Mouse (Mus musculus) neural tube, embryonic 13.5 days (tissue): ENCODE data around the gene Pax3. TPM values are rescaled to one million over a fixed set of nuclear protein-coding genes. Genes with fewer than 3 reads are reported as not detected.

Experiments
- ATAC-seq: fragments of 200-750 bp; cut with Nextera tagmentation; 2 replicates; pipeline ENCODE4 v1.8.0; 2017; ENCODE audit warnings: low read depth, mild to moderate bottlenecking, moderate TSS enrichment, moderate library complexity
- H3K27ac ChIP-seq: fragments of 300-500 bp; sonication (generic); replicated peaks from 2 replicates; pipeline ENCODE4 v1.5.1; 2015; ENCODE audit warnings: moderate library complexity, mild to moderate bottlenecking, inconsistent platforms
- H3K27me3 ChIP-seq: fragments of 300-500 bp; sonication (generic); 2 replicates; pipeline ENCODE4 v1.6.1; 2015; ENCODE audit warnings: mild to moderate bottlenecking, inconsistent platforms
- H3K36me3 ChIP-seq: fragments of 300-500 bp; sonication (generic); 2 replicates; pipeline ENCODE4 v1.6.1; 2015; ENCODE audit warnings: mild to moderate bottlenecking, inconsistent platforms
- H3K4me1 ChIP-seq: fragments of 300-500 bp; sonication (generic); replicated peaks from 2 replicates; pipeline ENCODE4 v1.6.1; 2015; ENCODE audit warnings: inconsistent platforms
- H3K4me2 ChIP-seq: fragments of 300-500 bp; sonication (generic); 2 replicates; pipeline ENCODE4 v1.6.1; 2015; ENCODE audit warnings: inconsistent platforms, mild to moderate bottlenecking, moderate library complexity
- H3K4me3 ChIP-seq: fragments of 300-500 bp; sonication (generic); 2 replicates; pipeline ENCODE4 v1.5.1; 2015; ENCODE audit warnings: mild to moderate bottlenecking, inconsistent platforms
- H3K9ac ChIP-seq: fragments of 300-500 bp; sonication (generic); 2 replicates; pipeline ENCODE4 v1.6.1; 2015; ENCODE audit warnings: moderate library complexity, mild to moderate bottlenecking, inconsistent platforms
- H3K9me3 ChIP-seq: fragments of 300-500 bp; sonication (generic); 2 replicates; pipeline ENCODE4 v1.6.1; 2016; ENCODE audit warnings: inconsistent platforms
- WGBS: fragments of 180-500 bp; shearing (Covaris S2); methylation state at CpG from one replicate; pipeline ENCODE4 v1.1.7; 2015; 5-methylcytosine and 5-hydroxymethylcytosine counted together
- polyA plus RNA-seq: library from polyadenylated mRNA; unstranded; fragments of >200 nt; fragmentation: Nextera tagmentation; extraction: Ambion mirVana; gene quantifications from 2 replicates; pipeline ENCODE4 v1.2.1, GENCODE M21; 2015

Gene Pax3
- polyA plus RNA-seq, 1 experiment from 2014 or later, result 12.9 TPM

DNA sequence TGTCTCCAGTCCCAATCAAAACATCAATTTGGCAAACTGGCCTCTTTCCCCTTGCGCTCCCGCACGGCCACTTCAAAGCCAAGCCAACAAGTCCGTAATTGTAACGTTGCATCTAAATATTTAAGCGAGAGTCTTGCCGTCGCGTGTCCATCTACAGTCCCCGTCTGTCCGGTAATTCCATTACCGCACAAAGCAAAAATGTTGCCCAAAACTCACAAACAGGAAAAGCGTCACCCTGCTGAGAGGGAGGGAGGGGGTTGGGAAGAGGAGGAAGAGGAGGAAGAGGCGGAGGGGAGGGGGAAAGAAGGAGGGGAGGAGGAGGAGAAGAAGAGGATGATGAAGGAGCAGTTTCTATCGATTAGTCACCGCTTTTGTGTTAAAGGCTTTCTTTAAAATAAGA lies 7.9 kb downstream of the Pax3 start:
- Histone ChIP-seq H3K27ac (peak overlapping the region; percentile 89), H3K9ac (peak overlapping the region; percentile 66), H3K4me1 (peaks cover 54% of the 10 kb centered on the region), H3K36me3 (no peaks in the 10 kb centered on the region), H3K9me3 (no peaks in the 10 kb centered on the region), H3K4me2 (peak overlapping the region; percentile 74), H3K4me3 (peak overlapping the region; percentile 44), H3K27me3 (peaks cover 84% of the 10 kb centered on the region)
- ATAC-seq, result no peak
- under 1% methylated on average over 16 of the region's 16 CpGs for WGBS

DNA sequence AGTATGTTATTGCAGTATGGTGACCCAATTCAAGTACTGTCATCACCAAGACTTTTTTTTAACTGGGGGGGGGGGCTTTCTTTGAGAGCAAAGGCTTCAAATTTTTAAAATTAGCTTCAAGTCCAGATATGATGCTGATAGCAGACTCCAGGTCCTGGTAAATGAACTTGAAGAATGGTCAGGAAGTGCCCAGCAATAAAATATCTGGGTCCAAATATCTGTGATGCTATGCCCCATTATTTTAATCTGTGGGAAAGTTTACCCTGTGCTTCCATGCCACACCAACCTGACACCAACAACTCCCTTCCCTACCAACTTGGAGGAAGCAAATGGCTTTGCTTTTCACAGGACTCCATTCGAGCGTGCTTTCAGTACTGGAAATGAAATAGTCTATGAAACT lies 8.6 kb downstream of the Pax3 start:
- Histone ChIP-seq H3K4me1 (peaks cover 48% of the 10 kb centered on the region), H3K27ac (no peak overlapping the region), H3K9me3 (no peaks in the 10 kb centered on the region), H3K36me3 (no peaks in the 10 kb centered on the region), H3K9ac (peak overlapping the region; percentile 41; the same call in 1 of the 2 replicates), H3K4me3 (peak overlapping the region; percentile 44), H3K4me2 (peak overlapping the region; percentile 74), H3K27me3 (peaks cover 80% of the 10 kb centered on the region)
- 0% methylated on average over 2 of the region's 2 CpGs for WGBS
- no peak for ATAC-seq

DNA sequence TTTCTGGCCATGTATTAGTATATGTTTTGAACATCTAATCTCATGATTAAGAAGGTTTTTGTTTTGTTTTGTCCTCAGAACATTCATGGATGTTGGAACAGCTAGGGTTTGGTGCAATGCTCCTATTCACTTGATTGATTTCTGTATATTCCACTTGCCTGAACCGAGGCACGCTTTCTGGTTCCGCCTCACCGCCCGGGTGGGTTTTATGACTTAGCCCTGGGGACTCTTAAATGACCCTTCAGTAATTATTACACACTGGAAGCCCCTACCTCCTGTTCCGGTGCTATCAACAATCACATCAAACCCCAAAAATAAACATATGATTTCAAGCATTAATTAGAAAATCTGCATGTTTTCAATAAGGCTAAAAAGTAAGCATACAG lies 9.2 kb downstream of the Pax3 start:
- Histone ChIP-seq H3K4me2 (peak overlapping the region; percentile 74), H3K9me3 (no peaks in the 10 kb centered on the region), H3K27ac (no peak overlapping the region), H3K4me1 (peaks cover 44% of the 10 kb centered on the region), H3K4me3 (peak overlapping the region; percentile 11), H3K36me3 (no peaks in the 10 kb centered on the region), H3K27me3 (peaks cover 81% of the 10 kb centered on the region), H3K9ac (no peak overlapping the region)
- ATAC-seq, result no peak
- 2% methylated on average over 6 of the region's 6 CpGs for WGBS

DNA sequence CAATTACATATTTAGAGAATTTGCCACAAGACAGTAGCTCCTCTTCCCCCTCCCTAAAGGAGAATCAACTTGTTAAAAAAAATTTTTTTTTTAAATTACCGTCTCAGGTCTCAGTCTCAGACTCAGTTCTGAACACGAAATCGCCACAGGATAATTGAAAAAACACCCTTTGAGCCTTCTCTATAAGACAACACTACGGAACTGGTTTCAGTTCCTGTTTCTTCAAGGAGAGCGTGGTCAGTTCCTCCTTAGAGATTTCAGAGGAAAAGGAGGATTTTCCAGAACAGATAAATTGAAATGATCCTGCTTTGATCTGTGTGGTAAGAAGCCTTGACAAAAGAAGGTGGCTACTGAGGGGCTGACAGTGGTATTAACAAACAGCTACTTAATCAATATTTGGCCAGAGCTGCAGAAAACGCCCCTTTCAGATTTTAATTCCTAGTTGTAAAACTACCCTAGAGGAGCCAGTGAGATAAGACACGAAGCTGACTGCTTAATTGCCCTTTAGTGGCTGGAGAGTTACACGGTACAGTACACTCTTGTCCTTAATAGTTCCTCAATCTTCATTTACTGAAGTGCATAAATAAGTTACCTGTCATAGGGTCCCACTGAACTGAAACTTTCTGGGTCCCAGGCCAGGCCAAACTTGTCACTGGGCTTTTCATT lies 9.7 kb downstream of the Pax3 start:
- peaks cover 41% of the 10 kb centered on the region for H3K4me1 ChIP-seq
- no peaks in the 10 kb centered on the region for H3K9me3 ChIP-seq
- H3K36me3 ChIP-seq, result no peaks in the 10 kb centered on the region
- ATAC-seq, result no peak
- H3K9ac ChIP-seq, result no peak overlapping the region
- peaks cover 81% of the 10 kb centered on the region for H3K27me3 ChIP-seq
- 7% methylated on average over 8 of the region's 8 CpGs for WGBS
- peak overlapping the region; percentile 74 for H3K4me2 ChIP-seq
- peak overlapping the region; percentile 11 for H3K4me3 ChIP-seq
- no peak overlapping the region for H3K27ac ChIP-seq

DNA sequence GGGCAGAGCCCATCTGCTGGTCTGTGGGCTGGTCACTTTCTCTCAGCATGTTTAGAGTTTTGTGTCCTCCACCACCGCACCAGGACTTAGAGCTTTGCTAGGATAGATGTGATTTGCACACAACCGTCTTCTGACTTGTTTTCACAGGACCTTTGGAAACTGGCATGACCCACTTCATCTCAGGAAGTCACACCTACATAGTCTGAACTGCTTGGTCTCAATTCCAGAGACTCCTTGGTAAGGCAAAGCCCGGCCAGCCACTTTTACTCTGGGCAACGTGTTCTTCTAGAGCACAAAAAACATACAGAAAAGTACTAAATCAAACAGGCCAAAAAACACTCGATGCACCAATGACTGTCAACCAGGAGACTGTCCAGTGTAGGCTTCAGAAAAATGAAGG lies 14.0 kb downstream of the Pax3 start:
- no peaks in the 10 kb centered on the region for H3K9me3 ChIP-seq
- no peaks in the 10 kb centered on the region for H3K36me3 ChIP-seq
- no peak overlapping the region for H3K4me2 ChIP-seq
- H3K4me1 ChIP-seq, result peaks cover 21% of the 10 kb centered on the region
- H3K27ac ChIP-seq, result no peak overlapping the region
- peaks cover 84% of the 10 kb centered on the region for H3K27me3 ChIP-seq
- WGBS, result 30% methylated on average over 5 of the region's 5 CpGs
- H3K9ac ChIP-seq, result no peak overlapping the region
- H3K4me3 ChIP-seq, result no peak overlapping the region
- ATAC-seq, result no peak

DNA sequence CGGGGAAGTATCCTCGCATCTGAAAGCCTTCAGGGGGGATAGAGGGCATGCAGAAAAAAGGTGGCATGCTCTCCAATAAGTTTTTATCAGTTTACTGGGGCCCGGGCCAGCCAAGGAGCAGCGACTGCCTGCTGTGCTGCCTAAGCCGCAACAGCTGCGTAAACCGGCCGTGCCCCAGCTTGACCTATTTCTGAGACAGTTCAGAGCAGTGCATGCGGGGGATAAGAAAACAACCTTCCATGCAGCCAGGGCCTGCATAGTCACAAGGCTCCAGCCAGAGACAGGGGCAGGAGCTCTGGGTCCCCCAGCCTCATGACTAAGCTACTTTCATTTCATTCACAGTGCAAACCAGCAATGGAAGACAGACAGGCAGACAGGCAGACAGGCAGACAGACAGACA lies 15.1 kb downstream of the Pax3 start:
- no peaks in the 10 kb centered on the region for H3K36me3 ChIP-seq
- peaks cover 14% of the 10 kb centered on the region for H3K4me1 ChIP-seq
- WGBS, result 5% methylated on average over 9 of the region's 9 CpGs
- no peaks in the 10 kb centered on the region for H3K9me3 ChIP-seq
- peak overlapping the region; percentile 28; the same call in 1 of the 2 replicates for H3K4me2 ChIP-seq
- no peak for ATAC-seq
- no peak overlapping the region for H3K9ac ChIP-seq
- no peak overlapping the region for H3K4me3 ChIP-seq
- H3K27ac ChIP-seq, result no peak overlapping the region
- H3K27me3 ChIP-seq, result peaks cover 80% of the 10 kb centered on the region

DNA sequence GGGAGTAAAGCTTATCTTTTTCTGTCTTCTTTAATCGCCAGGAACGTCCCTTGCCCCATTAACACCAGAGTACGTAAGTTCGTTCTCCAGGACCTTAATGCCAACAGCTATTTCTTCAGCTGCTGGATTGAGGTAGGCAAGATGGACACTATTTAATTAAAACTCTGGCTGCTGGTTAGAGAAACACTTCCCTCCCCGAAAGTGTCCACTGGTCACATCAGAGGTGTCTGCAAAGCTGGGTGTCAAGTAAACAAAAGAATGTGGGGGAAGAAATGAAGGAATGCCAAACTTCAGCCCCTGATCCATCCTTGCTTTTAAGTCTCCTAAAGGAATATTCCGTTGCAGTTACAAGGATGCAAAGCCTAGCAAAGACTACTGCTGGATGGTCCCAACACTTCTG lies 24.6 kb downstream of the Pax3 start:
- no peaks in the 10 kb centered on the region for H3K36me3 ChIP-seq
- no peaks in the 10 kb centered on the region for H3K9me3 ChIP-seq
- H3K4me1 ChIP-seq, result peaks cover 56% of the 10 kb centered on the region
- WGBS, result 22% methylated on average over 6 of the region's 6 CpGs
- no peak for ATAC-seq
- H3K27ac ChIP-seq, result peak overlapping the region; percentile 23; the same call in 1 of the 2 replicates
- peak overlapping the region; percentile 26 for H3K4me2 ChIP-seq
- no peak overlapping the region for H3K4me3 ChIP-seq
- no peak overlapping the region for H3K9ac ChIP-seq
- peaks cover 79% of the 10 kb centered on the region for H3K27me3 ChIP-seq

DNA sequence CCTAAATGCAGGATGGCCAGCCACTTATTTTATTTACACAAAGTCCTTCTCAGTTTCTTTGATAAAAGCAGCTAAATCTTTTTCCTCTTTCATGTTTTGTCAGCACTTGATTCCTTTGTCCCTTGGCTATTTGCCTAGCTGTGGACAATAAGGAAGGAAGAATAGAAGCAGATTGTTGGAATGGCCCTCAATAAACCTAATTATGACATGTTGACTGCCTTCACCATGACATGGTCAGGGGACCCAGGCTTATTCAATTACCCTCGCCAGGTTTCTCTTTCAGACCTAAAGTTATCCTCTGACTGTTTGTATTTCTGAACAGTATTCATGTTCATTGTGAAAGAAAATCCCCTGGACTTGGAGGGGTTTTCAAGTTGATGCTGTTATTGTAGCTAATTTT lies 25.3 kb downstream of the Pax3 start:
- 5% methylated on average over 1 of the region's 1 CpGs for WGBS
- no peaks in the 10 kb centered on the region for H3K36me3 ChIP-seq
- no peak overlapping the region for H3K4me3 ChIP-seq
- H3K4me1 ChIP-seq, result peaks cover 62% of the 10 kb centered on the region
- peak overlapping the region; percentile 26 for H3K4me2 ChIP-seq
- no peak for ATAC-seq
- peaks cover 79% of the 10 kb centered on the region for H3K27me3 ChIP-seq
- H3K9ac ChIP-seq, result no peak overlapping the region
- 0 out of 2 replicates have a peak overlapping the region, but pooled peaks have one; percentile 23 for H3K27ac ChIP-seq
- H3K9me3 ChIP-seq, result no peaks in the 10 kb centered on the region

DNA sequence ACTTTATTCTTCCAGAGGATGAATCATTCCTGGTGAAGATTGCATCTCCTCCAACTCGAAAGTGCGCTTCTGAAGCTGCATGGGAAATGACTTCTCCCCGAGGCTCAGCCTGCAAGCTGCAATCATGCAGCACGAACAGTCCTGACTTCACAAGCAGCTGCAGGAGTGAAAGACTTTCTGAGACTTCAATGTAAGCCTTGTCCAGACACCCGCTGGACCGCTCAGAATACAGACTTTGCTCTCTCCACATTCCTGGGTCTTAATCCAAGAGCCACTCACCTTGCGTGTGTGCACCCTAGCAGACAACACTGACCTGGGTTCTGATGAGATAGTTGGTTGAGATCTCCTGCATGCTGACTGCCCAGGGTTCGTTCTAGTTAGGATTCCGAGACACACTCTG lies 26.2 kb downstream of the Pax3 start:
- H3K4me3 ChIP-seq, result no peak overlapping the region
- no peaks in the 10 kb centered on the region for H3K36me3 ChIP-seq
- no peak for ATAC-seq
- H3K27me3 ChIP-seq, result peaks cover 78% of the 10 kb centered on the region
- WGBS, result 20% methylated on average over 9 of the region's 9 CpGs
- H3K9me3 ChIP-seq, result no peaks in the 10 kb centered on the region
- peaks cover 64% of the 10 kb centered on the region for H3K4me1 ChIP-seq
- peak overlapping the region; percentile 39; the same call in 1 of the 2 replicates for H3K27ac ChIP-seq
- H3K4me2 ChIP-seq, result peak overlapping the region; percentile 20
- H3K9ac ChIP-seq, result no peak overlapping the region

DNA sequence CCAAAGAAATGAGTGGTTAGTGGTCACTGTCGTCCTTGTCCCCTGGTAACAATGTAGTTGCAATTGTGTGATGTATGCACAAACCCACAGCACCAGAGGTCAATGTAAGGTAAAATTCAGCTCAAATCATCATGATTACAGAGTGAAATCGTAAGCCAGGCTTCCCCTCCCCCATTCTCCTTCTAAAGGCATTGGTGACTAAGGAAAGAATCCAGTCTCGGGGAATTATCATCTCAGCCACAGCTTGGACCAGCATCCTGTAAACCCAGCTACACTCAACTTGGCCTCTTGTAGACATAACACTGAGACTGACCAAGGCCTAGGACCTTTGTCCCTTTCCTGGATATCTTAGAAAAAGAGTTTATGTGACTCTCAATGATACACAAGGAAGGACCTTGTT lies 28.1 kb downstream of the Pax3 start:
- Histone ChIP-seq H3K4me2 (peak overlapping the region; percentile 9; the same call in 1 of the 2 replicates), H3K4me1 (peaks cover 75% of the 10 kb centered on the region), H3K4me3 (no peak overlapping the region), H3K27ac (0 out of 2 replicates have a peak overlapping the region, but pooled peaks have one; percentile 10), H3K27me3 (peaks cover 90% of the 10 kb centered on the region), H3K9me3 (no peaks in the 10 kb centered on the region), H3K36me3 (no peaks in the 10 kb centered on the region), H3K9ac (no peak overlapping the region)
- ATAC-seq, result no peak
- WGBS, result 21% methylated on average over 3 of the region's 3 CpGs

DNA sequence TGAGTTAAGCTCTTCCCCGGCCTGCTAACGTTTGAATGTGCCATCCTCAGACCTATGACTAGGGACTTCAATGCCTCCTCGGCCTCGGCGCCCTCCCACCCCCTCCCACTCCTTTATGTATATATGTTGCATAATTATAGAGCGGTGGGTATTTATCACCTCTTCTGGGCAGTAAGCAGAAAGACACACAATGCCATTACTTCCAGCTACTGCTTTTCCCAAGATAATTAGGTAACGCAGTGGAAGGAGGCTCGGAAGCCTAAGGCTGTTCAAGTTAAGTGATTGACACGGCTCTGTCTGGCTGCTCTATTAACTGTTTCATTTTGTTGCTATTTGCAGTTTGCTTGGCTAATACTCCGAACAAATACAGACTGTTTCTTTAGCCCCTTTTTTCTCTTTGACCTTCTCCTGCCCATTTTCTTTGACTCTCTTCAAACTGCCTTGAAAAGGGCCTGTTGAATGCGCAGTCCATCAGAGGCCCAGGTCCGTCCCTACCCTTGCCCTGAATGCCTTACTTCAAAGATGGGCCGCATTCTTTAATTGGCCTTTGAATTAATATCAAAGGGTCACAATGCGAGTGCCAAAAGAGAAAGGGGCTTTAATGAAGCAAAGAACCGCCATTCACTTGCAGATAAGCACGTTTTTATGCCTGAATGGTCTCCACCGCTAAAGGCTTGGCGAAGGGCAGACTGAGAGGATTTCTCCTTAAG lies 29.2 kb downstream of the Pax3 start:
- WGBS, result 5% methylated on average over 18 of the region's 18 CpGs
- no peak overlapping the region for H3K4me3 ChIP-seq
- H3K27ac ChIP-seq, result no peak overlapping the region
- H3K4me2 ChIP-seq, result peak overlapping the region; percentile 15
- peak; percentile 87 for ATAC-seq
- no peaks in the 10 kb centered on the region for H3K9me3 ChIP-seq
- no peaks in the 10 kb centered on the region for H3K36me3 ChIP-seq
- H3K4me1 ChIP-seq, result peaks cover 77% of the 10 kb centered on the region
- H3K27me3 ChIP-seq, result peaks cover 89% of the 10 kb centered on the region
- H3K9ac ChIP-seq, result no peak overlapping the region

DNA sequence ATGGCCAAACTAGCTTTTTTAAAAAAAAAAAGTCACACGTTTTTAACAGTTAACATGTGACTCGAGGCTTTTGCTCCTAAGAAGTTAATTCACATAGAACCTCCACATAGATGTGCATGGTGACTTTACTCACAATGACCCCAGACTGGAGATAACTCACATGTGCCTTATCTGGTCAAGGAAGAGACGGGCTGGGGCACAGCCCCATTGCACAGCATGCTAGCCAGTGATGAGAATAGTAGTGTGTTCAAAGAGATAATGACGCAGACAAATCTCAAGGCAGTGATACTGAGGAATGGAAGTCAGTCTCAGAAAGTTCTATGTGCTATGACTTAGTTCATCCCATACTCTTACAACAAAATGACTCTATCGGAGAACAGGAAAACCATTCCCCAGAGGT lies 35.2 kb downstream of the Pax3 start:
- Histone ChIP-seq H3K27me3 (peaks cover 84% of the 10 kb centered on the region), H3K9me3 (no peaks in the 10 kb centered on the region), H3K36me3 (no peaks in the 10 kb centered on the region), H3K4me3 (no peak overlapping the region), H3K4me2 (no peak overlapping the region), H3K27ac (no peak overlapping the region), H3K9ac (no peak overlapping the region), H3K4me1 (peaks cover 40% of the 10 kb centered on the region)
- ATAC-seq, result no peak
- WGBS, result 68% methylated on average over 5 of the region's 5 CpGs
